Mouse (Mus musculus) neural tube, embryonic 12.5 days (tissue): ENCODE measurements around the gene Stard10. TPM values are rescaled to one million over a fixed set of nuclear protein-coding genes. Genes with fewer than 3 reads are reported as not detected.
A peak's percentile ranks its signal among the peaks of the same experiment; 100 is the strongest.

Experiments used
- ATAC-seq: fragments of 200-750 bp; cut with Nextera tagmentation; 2 replicates; pipeline ENCODE4 v1.8.0; 2017; ENCODE audit warnings: low read depth, mild to moderate bottlenecking, moderate TSS enrichment, moderate library complexity; ENCODE audit not compliant: low FRiP score
- H3K27ac ChIP-seq: fragments of 300-500 bp; sonication (generic); 2 replicates; pipeline ENCODE4 v1.5.1; 2016
- H3K27me3 ChIP-seq: fragments of 300-500 bp; sonication (generic); replicated peaks from 2 replicates; pipeline ENCODE4 v1.6.1; 2016; ENCODE audit warnings: mild to moderate bottlenecking
- H3K36me3 ChIP-seq: fragments of 300-500 bp; sonication (generic); 2 replicates; pipeline ENCODE4 v1.6.1; 2016; ENCODE audit warnings: mild to moderate bottlenecking
- H3K4me1 ChIP-seq: fragments of 300-500 bp; sonication (generic); 2 replicates; pipeline ENCODE4 v1.6.1; 2016
- H3K4me2 ChIP-seq: fragments of 300-500 bp; sonication (generic); replicated peaks from 2 replicates; pipeline ENCODE4 v1.6.1; 2016; ENCODE audit warnings: mild to moderate bottlenecking
- H3K4me3 ChIP-seq: fragments of 300-500 bp; sonication (generic); 2 replicates; pipeline ENCODE4 v1.5.1; 2016
- H3K9ac ChIP-seq: fragments of 300-500 bp; sonication (generic); 2 replicates; pipeline ENCODE4 v1.6.1; 2016; ENCODE audit warnings: mild to moderate bottlenecking
- H3K9me3 ChIP-seq: fragments of 300-500 bp; sonication (generic); 2 replicates; pipeline ENCODE4 v1.6.1; 2016; ENCODE audit warnings: mild to moderate bottlenecking
- WGBS: fragments of 180-500 bp; shearing (Covaris S2); methylation state at CpG from one replicate; pipeline ENCODE4 v1.1.7; 2016; 5-methylcytosine and 5-hydroxymethylcytosine counted together
- polyA plus RNA-seq: library from polyadenylated mRNA; unstranded; fragments of >200 nt; fragmentation: Nextera tagmentation; extraction: Ambion mirVana; gene quantifications from 2 replicates; pipeline ENCODE4 v1.2.1, GENCODE M21; 2016

Stard10 gene
- polyA plus RNA-seq, 1 experiment from 2014 or later: 8.2 TPM

GRCm38 (mm10) chr7:101378796-101379465, 62.0 kb downstream of the Stard10 start:
- H3K4me1 ChIP-seq: peaks cover 4% of the 10 kb centered on the region; the same call in 1 of the 2 replicates
- H3K9me3 ChIP-seq: no peaks in the 10 kb centered on the region
- 0 out of 2 replicates have a peak overlapping the region, but pooled peaks have one; percentile 1 for H3K4me2 ChIP-seq
- no peak overlapping the region for H3K27ac ChIP-seq
- no peak overlapping the region for H3K4me3 ChIP-seq
- 0 out of 2 replicates have a peak overlapping the region, but pooled peaks have one; percentile 9 for H3K9ac ChIP-seq
- no peaks in the 10 kb centered on the region for H3K27me3 ChIP-seq
- no peak for ATAC-seq
- 73% methylated on average over 5 of the region's 5 CpGs for WGBS
- H3K36me3 ChIP-seq: no peaks in the 10 kb centered on the region

GRCm38 (mm10) chr7:101379732-101380131, 62.8 kb downstream of the Stard10 start:
- H3K4me1 ChIP-seq: peaks cover 5% of the 10 kb centered on the region; the same call in 1 of the 2 replicates
- no peaks in the 10 kb centered on the region for H3K9me3 ChIP-seq
- ATAC-seq: no peak
- no peak overlapping the region for H3K4me2 ChIP-seq
- H3K4me3 ChIP-seq: no peak overlapping the region
- H3K36me3 ChIP-seq: no peaks in the 10 kb centered on the region
- H3K9ac ChIP-seq: no peak overlapping the region
- no peaks in the 10 kb centered on the region for H3K27me3 ChIP-seq
- 67% methylated on average over 2 of the region's 2 CpGs for WGBS
- no peak overlapping the region for H3K27ac ChIP-seq

- Histone ChIP-seq H3K9me3 (no peaks in the 10 kb centered on the region), H3K4me2 (no peak overlapping the region), H3K36me3 (no peaks in the 10 kb centered on the region), H3K27me3 (no peaks in the 10 kb centered on the region), H3K9ac (no peak overlapping the region), H3K4me3 (no peak overlapping the region), H3K4me1 (peaks cover 12% of the 10 kb centered on the region; the same call in 1 of the 2 replicates), H3K27ac (no peak overlapping the region)
- 88% methylated on average over 6 of the region's 6 CpGs for WGBS
- ATAC-seq: no peak
Measured at GRCm38 (mm10) chr7:101381512-101381911, 64.6 kb downstream of the Stard10 start.

GRCm38 (mm10) chr7:101382378-101382777, 65.5 kb downstream of the Stard10 start:
- no peak for ATAC-seq

GRCm38 (mm10) chr7:101383756-101384155, 66.9 kb downstream of the Stard10 start:
- H3K9me3 ChIP-seq: no peaks in the 10 kb centered on the region
- WGBS: 75% methylated on average over 3 of the region's 3 CpGs
- no peak overlapping the region for H3K9ac ChIP-seq
- H3K27me3 ChIP-seq: no peaks in the 10 kb centered on the region
- no peak overlapping the region for H3K4me2 ChIP-seq
- no peak overlapping the region for H3K4me3 ChIP-seq
- ATAC-seq: no peak
- H3K36me3 ChIP-seq: no peaks in the 10 kb centered on the region
- H3K27ac ChIP-seq: no peak overlapping the region
- 0 out of 2 replicates have a peak, but pooled peaks cover 7% of the 10 kb centered on the region for H3K4me1 ChIP-seq

More at GRCm38 (mm10) chr7:101382378-101382777, 65.5 kb downstream of the Stard10 start:
- 59% methylated on average over 8 of the region's 8 CpGs for WGBS
- no peak overlapping the region for H3K9ac ChIP-seq
- H3K27me3 ChIP-seq: no peaks in the 10 kb centered on the region
- H3K4me3 ChIP-seq: no peak overlapping the region
- no peak overlapping the region for H3K4me2 ChIP-seq
- H3K36me3 ChIP-seq: no peaks in the 10 kb centered on the region
- H3K9me3 ChIP-seq: no peaks in the 10 kb centered on the region
- no peak overlapping the region for H3K27ac ChIP-seq
- peaks cover 12% of the 10 kb centered on the region; the same call in 1 of the 2 replicates for H3K4me1 ChIP-seq

GRCm38 (mm10) chr7:101384931-101385330, 68.0 kb downstream of the Stard10 start:
- Histone ChIP-seq H3K27ac (no peak overlapping the region), H3K9ac (no peak overlapping the region)

GRCm38 (mm10) chr7:101385331-101385733, 68.4 kb downstream of the Stard10 start:
- Histone ChIP-seq H3K27ac (no peak overlapping the region), H3K9me3 (no peaks in the 10 kb centered on the region), H3K4me2 (no peak overlapping the region), H3K4me3 (no peak overlapping the region), H3K36me3 (no peaks in the 10 kb centered on the region), H3K9ac (no peak overlapping the region), H3K4me1 (0 out of 2 replicates have a peak, but pooled peaks cover 7% of the 10 kb centered on the region), H3K27me3 (no peaks in the 10 kb centered on the region)
- 49% methylated on average over 6 of the region's 6 CpGs for WGBS
- ATAC-seq: no peak

More at GRCm38 (mm10) chr7:101384931-101385330, 68.0 kb downstream of the Stard10 start:
- Histone ChIP-seq H3K27me3 (no peaks in the 10 kb centered on the region), H3K4me1 (0 out of 2 replicates have a peak, but pooled peaks cover 7% of the 10 kb centered on the region), H3K4me3 (no peak overlapping the region), H3K4me2 (no peak overlapping the region), H3K9me3 (no peaks in the 10 kb centered on the region), H3K36me3 (no peaks in the 10 kb centered on the region)
- ATAC-seq: no peak
- WGBS: 58% methylated on average over 10 of the region's 10 CpGs

- Histone ChIP-seq H3K4me3 (no peak overlapping the region), H3K9ac (no peak overlapping the region), H3K4me1 (0 out of 2 replicates have a peak, but pooled peaks cover 7% of the 10 kb centered on the region), H3K9me3 (no peaks in the 10 kb centered on the region), H3K27ac (no peak overlapping the region), H3K27me3 (no peaks in the 10 kb centered on the region), H3K36me3 (no peaks in the 10 kb centered on the region), H3K4me2 (no peak overlapping the region)
- 64% methylated on average over 10 of the region's 10 CpGs for WGBS
- no peak for ATAC-seq
Measured at GRCm38 (mm10) chr7:101385866-101386452, 69.1 kb downstream of the Stard10 start.

- no peak overlapping the region for H3K9ac ChIP-seq
- peaks cover 15% of the 10 kb centered on the region; the same call in 1 of the 2 replicates for H3K4me1 ChIP-seq
- no peaks in the 10 kb centered on the region for H3K27me3 ChIP-seq
- no peak overlapping the region for H3K4me3 ChIP-seq
- H3K4me2 ChIP-seq: no peak overlapping the region
- WGBS: 91% methylated on average over 6 of the region's 6 CpGs
- ATAC-seq: no peak
- no peak overlapping the region for H3K27ac ChIP-seq
- no peaks in the 10 kb centered on the region for H3K9me3 ChIP-seq
- H3K36me3 ChIP-seq: no peaks in the 10 kb centered on the region
Measured at GRCm38 (mm10) chr7:101389256-101389655, 72.4 kb downstream of the Stard10 start.

- Histone ChIP-seq H3K27ac (no peak overlapping the region), H3K4me1 (peaks cover 8% of the 10 kb centered on the region; the same call in 1 of the 2 replicates), H3K4me2 (no peak overlapping the region), H3K36me3 (no peaks in the 10 kb centered on the region), H3K27me3 (no peaks in the 10 kb centered on the region), H3K9ac (no peak overlapping the region), H3K4me3 (no peak overlapping the region), H3K9me3 (no peaks in the 10 kb centered on the region)
- 81% methylated on average over 4 of the region's 4 CpGs for WGBS
- ATAC-seq: no peak
Measured at GRCm38 (mm10) chr7:101391909-101392479, 75.1 kb downstream of the Stard10 start.

GRCm38 (mm10) chr7:101393015-101393414, 76.1 kb downstream of the Stard10 start:
- Histone ChIP-seq H3K36me3 (no peaks in the 10 kb centered on the region), H3K4me2 (no peak overlapping the region), H3K4me1 (peaks cover 8% of the 10 kb centered on the region; the same call in 1 of the 2 replicates), H3K9ac (no peak overlapping the region), H3K9me3 (no peaks in the 10 kb centered on the region), H3K27me3 (no peaks in the 10 kb centered on the region), H3K27ac (no peak overlapping the region), H3K4me3 (no peak overlapping the region)
- no peak for ATAC-seq
- 64% methylated on average over 4 of the region's 4 CpGs for WGBS
